Mouse (Mus musculus) heart, embryonic 15.5 days (tissue): ENCODE results near the gene Cyp11a1. TPM values are rescaled to one million over a fixed set of nuclear protein-coding genes. Genes with fewer than 3 reads are reported as not detected.

Source experiments
- ATAC-seq: fragments of 200-750 bp; cut with Nextera tagmentation; replicated peaks from 2 replicates; pipeline ENCODE4 v1.8.0; 2017; ENCODE audit warnings: low read depth, moderate TSS enrichment; ENCODE audit not compliant: insufficient number of reproducible peaks, insufficient read depth, low FRiP score
- H3K27ac ChIP-seq: fragments of 300-500 bp; sonication (generic); 2 replicates; pipeline ENCODE4 v1.5.1; 2015; ENCODE audit warnings: mild to moderate bottlenecking, inconsistent platforms
- H3K27me3 ChIP-seq: fragments of 300-500 bp; sonication (generic); 2 replicates; pipeline ENCODE4 v1.6.1; 2015; ENCODE audit warnings: inconsistent platforms
- H3K36me3 ChIP-seq: fragments of 300-500 bp; sonication (generic); 2 replicates; pipeline ENCODE4 v1.6.1; 2015; ENCODE audit warnings: mild to moderate bottlenecking, inconsistent platforms
- H3K4me1 ChIP-seq: fragments of 300-500 bp; sonication (generic); replicated peaks from 2 replicates; pipeline ENCODE4 v1.6.1; 2015; ENCODE audit warnings: inconsistent platforms
- H3K4me2 ChIP-seq: fragments of 300-500 bp; sonication (generic); 2 replicates; pipeline ENCODE4 v1.6.1; 2015; ENCODE audit warnings: inconsistent platforms, mild to moderate bottlenecking, moderate library complexity
- H3K4me3 ChIP-seq: fragments of 300-500 bp; sonication (generic); 2 replicates; pipeline ENCODE4 v1.5.1; 2015; ENCODE audit warnings: mild to moderate bottlenecking, inconsistent platforms
- H3K9ac ChIP-seq: fragments of 300-500 bp; sonication (generic); 2 replicates; pipeline ENCODE4 v1.6.1; 2015; ENCODE audit warnings: mild to moderate bottlenecking, inconsistent platforms
- H3K9me3 ChIP-seq: fragments of 300-500 bp; sonication (generic); replicated peaks from 2 replicates; pipeline ENCODE4 v1.6.1; 2016; ENCODE audit warnings: inconsistent platforms
- whole genome bisulfite sequencing: fragments of 180-500 bp; shearing (Covaris S2); methylation state at CpG from one replicate; pipeline ENCODE4 v1.1.7; 2015; ENCODE audit warnings: mixed read lengths; 5-methylcytosine and 5-hydroxymethylcytosine counted together
- polyA plus RNA-seq: library from polyadenylated mRNA; unstranded; fragments of >200 nt; fragmentation: Nextera tagmentation; extraction: Ambion mirVana; gene quantifications from 2 replicates; pipeline ENCODE4 v1.2.1, GENCODE M21; 2015

The Cyp11a1 gene
- polyA plus RNA-seq, 1 experiment from 2014 or later = 0.29 TPM

- WGBS = 55% methylated on average over 8 of the region's 8 CpGs
Observed at GRCm38 (mm10) chr9:58011552-58011951, 5.3 kb downstream of the Cyp11a1 start.

GRCm38 (mm10) chr9:58012486-58012885 lies 6.3 kb downstream of the Cyp11a1 start:
- Histone ChIP-seq H3K9me3 (no peaks in the 10 kb centered on the region), H3K4me3 (no peak overlapping the region), H3K27ac (no peak overlapping the region), H3K4me2 (no peak overlapping the region), H3K36me3 (no peaks in the 10 kb centered on the region), H3K27me3 (peaks cover 3% of the 10 kb centered on the region; the same call in 1 of the 2 replicates), H3K4me1 (peaks cover 19% of the 10 kb centered on the region), H3K9ac (no peak overlapping the region)
- 50% methylated on average over 2 of the region's 2 CpGs for WGBS
- no peak for ATAC-seq

More at GRCm38 (mm10) chr9:58011552-58011951, 5.3 kb downstream of the Cyp11a1 start:
- H3K9me3 ChIP-seq = no peaks in the 10 kb centered on the region
- H3K36me3 ChIP-seq = no peaks in the 10 kb centered on the region
- H3K4me3 ChIP-seq = no peak overlapping the region
- peaks cover 19% of the 10 kb centered on the region for H3K4me1 ChIP-seq
- H3K9ac ChIP-seq = no peak overlapping the region
- peaks cover 3% of the 10 kb centered on the region; the same call in 1 of the 2 replicates for H3K27me3 ChIP-seq
- H3K4me2 ChIP-seq = no peak overlapping the region
- H3K27ac ChIP-seq = no peak overlapping the region
- ATAC-seq = no peak

- Histone ChIP-seq H3K4me3 (no peak overlapping the region), H3K36me3 (no peaks in the 10 kb centered on the region), H3K4me2 (no peak overlapping the region), H3K9ac (no peak overlapping the region), H3K9me3 (no peaks in the 10 kb centered on the region), H3K27me3 (peaks cover 3% of the 10 kb centered on the region; the same call in 1 of the 2 replicates), H3K27ac (no peak overlapping the region), H3K4me1 (peaks cover 19% of the 10 kb centered on the region)
- ATAC-seq = no peak
- 70% methylated on average over 2 of the region's 2 CpGs for WGBS
Observed at GRCm38 (mm10) chr9:58012935-58013334, 6.7 kb downstream of the Cyp11a1 start.

- H3K9ac ChIP-seq = no peak overlapping the region
- no peaks in the 10 kb centered on the region for H3K9me3 ChIP-seq
- no peak for ATAC-seq
- peaks cover 3% of the 10 kb centered on the region; the same call in 1 of the 2 replicates for H3K27me3 ChIP-seq
- peaks cover 7% of the 10 kb centered on the region for H3K4me1 ChIP-seq
- 48% methylated on average over 8 of the region's 8 CpGs for WGBS
- no peak overlapping the region for H3K4me2 ChIP-seq
- no peak overlapping the region for H3K4me3 ChIP-seq
- H3K27ac ChIP-seq = no peak overlapping the region
- H3K36me3 ChIP-seq = no peaks in the 10 kb centered on the region
Observed at GRCm38 (mm10) chr9:58014393-58015160, 8.4 kb downstream of the Cyp11a1 start.

- H3K9ac ChIP-seq = no peak overlapping the region
- peaks cover 3% of the 10 kb centered on the region; the same call in 1 of the 2 replicates for H3K27me3 ChIP-seq
- H3K4me2 ChIP-seq = no peak overlapping the region
- peaks cover 6% of the 10 kb centered on the region; the same call in 1 of the 2 replicates for H3K4me1 ChIP-seq
- no peak overlapping the region for H3K4me3 ChIP-seq
- WGBS = 70% methylated on average over 6 of the region's 6 CpGs
- no peaks in the 10 kb centered on the region for H3K9me3 ChIP-seq
- ATAC-seq = no peak
- no peak overlapping the region for H3K27ac ChIP-seq
- no peaks in the 10 kb centered on the region for H3K36me3 ChIP-seq
Observed at GRCm38 (mm10) chr9:58015856-58016255, 9.6 kb downstream of the Cyp11a1 start.

GRCm38 (mm10) chr9:58016962-58017361 lies 10.8 kb downstream of the Cyp11a1 start:
- WGBS = 44% methylated on average over 3 of the region's 3 CpGs
- no peak for ATAC-seq
- Histone ChIP-seq H3K9me3 (no peaks in the 10 kb centered on the region), H3K36me3 (no peaks in the 10 kb centered on the region), H3K27me3 (peaks cover 5% of the 10 kb centered on the region; the same call in 1 of the 2 replicates), H3K4me3 (no peak overlapping the region), H3K9ac (no peak overlapping the region), H3K4me1 (no peaks in the 10 kb centered on the region), H3K27ac (no peak overlapping the region), H3K4me2 (no peak overlapping the region)

- Histone ChIP-seq H3K36me3 (no peaks in the 10 kb centered on the region), H3K9ac (no peak overlapping the region), H3K4me2 (no peak overlapping the region), H3K27me3 (peaks cover 2% of the 10 kb centered on the region; the same call in 1 of the 2 replicates), H3K4me1 (no peaks in the 10 kb centered on the region), H3K4me3 (no peak overlapping the region), H3K9me3 (no peaks in the 10 kb centered on the region), H3K27ac (no peak overlapping the region)
- 82% methylated on average over 5 of the region's 5 CpGs for WGBS
- ATAC-seq = no peak
Observed at GRCm38 (mm10) chr9:58018385-58018784, 12.2 kb downstream of the Cyp11a1 start.

GRCm38 (mm10) chr9:58025995-58026394 lies 19.8 kb downstream of the Cyp11a1 start:
- H3K9me3 ChIP-seq = no peaks in the 10 kb centered on the region
- 0 out of 2 replicates have a peak, but pooled peaks cover 10% of the 10 kb centered on the region for H3K27me3 ChIP-seq
- no peak overlapping the region for H3K27ac ChIP-seq
- H3K36me3 ChIP-seq = no peaks in the 10 kb centered on the region
- H3K4me1 ChIP-seq = no peaks in the 10 kb centered on the region
- H3K4me2 ChIP-seq = no peak overlapping the region
- H3K4me3 ChIP-seq = no peak overlapping the region
- ATAC-seq = no peak
- no peak overlapping the region for H3K9ac ChIP-seq
- WGBS = 65% methylated on average over 9 of the region's 9 CpGs

GRCm38 (mm10) chr9:58027426-58028180 lies 21.4 kb downstream of the Cyp11a1 start:
- Histone ChIP-seq H3K4me1 (no peaks in the 10 kb centered on the region), H3K4me3 (no peak overlapping the region), H3K27me3 (0 out of 2 replicates have a peak, but pooled peaks cover 8% of the 10 kb centered on the region), H3K36me3 (no peaks in the 10 kb centered on the region), H3K9ac (no peak overlapping the region), H3K27ac (no peak overlapping the region), H3K9me3 (no peaks in the 10 kb centered on the region), H3K4me2 (no peak overlapping the region)
- WGBS = 31% methylated on average over 2 of the region's 2 CpGs
- ATAC-seq = no peak

GRCm38 (mm10) chr9:58028841-58029240 lies 22.6 kb downstream of the Cyp11a1 start:
- no peaks in the 10 kb centered on the region for H3K9me3 ChIP-seq
- no peak overlapping the region for H3K27ac ChIP-seq
- no peak overlapping the region for H3K4me2 ChIP-seq
- H3K27me3 ChIP-seq = peaks cover 11% of the 10 kb centered on the region; the same call in 1 of the 2 replicates
- H3K4me3 ChIP-seq = no peak overlapping the region
- ATAC-seq = no peak
- H3K4me1 ChIP-seq = no peaks in the 10 kb centered on the region
- H3K9ac ChIP-seq = no peak overlapping the region
- H3K36me3 ChIP-seq = no peaks in the 10 kb centered on the region
- 53% methylated on average over 5 of the region's 5 CpGs for WGBS

GRCm38 (mm10) chr9:58029635-58030034 lies 23.4 kb downstream of the Cyp11a1 start:
- Histone ChIP-seq H3K9me3 (no peaks in the 10 kb centered on the region), H3K4me3 (no peak overlapping the region), H3K4me1 (no peaks in the 10 kb centered on the region), H3K27ac (no peak overlapping the region), H3K36me3 (no peaks in the 10 kb centered on the region), H3K27me3 (peaks cover 14% of the 10 kb centered on the region; the same call in 1 of the 2 replicates), H3K9ac (no peak overlapping the region), H3K4me2 (no peak overlapping the region)
- WGBS = 83% methylated on average over 6 of the region's 6 CpGs
- no peak for ATAC-seq
